Mouse (Mus musculus) hindbrain, embryonic 14.5 days (tissue): Measurements from ENCODE around the gene Mettl26. TPM values are rescaled to one million over a fixed set of nuclear protein-coding genes. Genes with fewer than 3 reads are reported as not detected.
A peak's percentile ranks its signal among the peaks of the same experiment; 100 is the strongest.

Experiments
- ATAC-seq: fragments of 200-750 bp; cut with Nextera tagmentation; 2 replicates; pipeline ENCODE4 v1.8.0; 2017; ENCODE audit warnings: moderate number of reproducible peaks, mild to moderate bottlenecking, moderate TSS enrichment, moderate library complexity; ENCODE audit not compliant: low FRiP score
- DNase-seq: peaks from one replicate; pipeline ENCODE4 v3.0.0-alpha.2; 2015; ENCODE audit warnings: low spot score
- H3K27ac ChIP-seq: fragments of 300-500 bp; sonication (generic); 2 replicates; pipeline ENCODE4 v1.5.1; 2014; ENCODE audit warnings: mild to moderate bottlenecking, moderate library complexity
- H3K27me3 ChIP-seq: fragments of 300-500 bp; sonication (generic); 2 replicates; pipeline ENCODE4 v1.6.1; 2014; ENCODE audit warnings: mild to moderate bottlenecking, low read length, mixed read lengths; ENCODE audit not compliant: control insufficient read depth, insufficient read depth
- H3K36me3 ChIP-seq: fragments of 300-500 bp; sonication (generic); replicated peaks from 2 replicates; pipeline ENCODE4 v1.6.1; 2014; ENCODE audit not compliant: control insufficient read depth, insufficient read depth
- H3K4me1 ChIP-seq: fragments of 300-500 bp; sonication (generic); replicated peaks from 2 replicates; pipeline ENCODE4 v1.6.1; 2014; ENCODE audit warnings: antibody characterized with exemption, low read length, mixed read lengths; ENCODE audit not compliant: control insufficient read depth, insufficient read depth
- H3K4me2 ChIP-seq: fragments of 300-500 bp; sonication (generic); replicated peaks from 2 replicates; pipeline ENCODE4 v1.6.1; 2014; ENCODE audit warnings: mild to moderate bottlenecking, moderate library complexity
- H3K4me3 ChIP-seq: fragments of 300-500 bp; sonication (generic); replicated peaks from 2 replicates; pipeline ENCODE4 v1.5.1; 2014; ENCODE audit warnings: mild to moderate bottlenecking, low read length
- H3K9ac ChIP-seq: fragments of 300-500 bp; sonication (generic); 2 replicates; pipeline ENCODE4 v1.6.1; 2014
- H3K9me3 ChIP-seq: fragments of 300-500 bp; sonication (generic); 2 replicates; pipeline ENCODE4 v1.6.1; 2016; ENCODE audit warnings: low read length; ENCODE audit not compliant: control insufficient read depth
- WGBS: fragments of 180-500 bp; shearing (Covaris S2); extraction: QIAGEN DNeasy Blood & Tissue Kit; methylation state at CpG from one replicate; pipeline ENCODE4 v1.1.7; 2014; 5-methylcytosine and 5-hydroxymethylcytosine counted together
- polyA plus RNA-seq: library from polyadenylated mRNA; unstranded; fragments of >200 nt; fragmentation: Nextera tagmentation; extraction: Ambion mirVana; gene quantifications from 2 replicates; pipeline ENCODE4 v1.2.1, GENCODE M21; 2014

The Mettl26 gene
- polyA plus RNA-seq, 1 experiment from 2014 or later = 67.3 TPM

GRCm38 (mm10) chr17:25879750-25880149 lies 4.9 kb downstream of the Mettl26 start:
- ATAC-seq (no peak), DNase-seq (no peak)
- no peaks in the 10 kb centered on the region for H3K27me3 ChIP-seq
- 60% methylated on average over 8 of the region's 8 CpGs for whole genome bisulfite sequencing
- H3K4me3 ChIP-seq = no peak overlapping the region
- no peaks in the 10 kb centered on the region for H3K9me3 ChIP-seq
- H3K4me2 ChIP-seq = no peak overlapping the region
- H3K4me1 ChIP-seq = peaks cover 24% of the 10 kb centered on the region
- peaks cover 45% of the 10 kb centered on the region for H3K36me3 ChIP-seq
- H3K27ac ChIP-seq = no peak overlapping the region
- no peak overlapping the region for H3K9ac ChIP-seq

DNA sequence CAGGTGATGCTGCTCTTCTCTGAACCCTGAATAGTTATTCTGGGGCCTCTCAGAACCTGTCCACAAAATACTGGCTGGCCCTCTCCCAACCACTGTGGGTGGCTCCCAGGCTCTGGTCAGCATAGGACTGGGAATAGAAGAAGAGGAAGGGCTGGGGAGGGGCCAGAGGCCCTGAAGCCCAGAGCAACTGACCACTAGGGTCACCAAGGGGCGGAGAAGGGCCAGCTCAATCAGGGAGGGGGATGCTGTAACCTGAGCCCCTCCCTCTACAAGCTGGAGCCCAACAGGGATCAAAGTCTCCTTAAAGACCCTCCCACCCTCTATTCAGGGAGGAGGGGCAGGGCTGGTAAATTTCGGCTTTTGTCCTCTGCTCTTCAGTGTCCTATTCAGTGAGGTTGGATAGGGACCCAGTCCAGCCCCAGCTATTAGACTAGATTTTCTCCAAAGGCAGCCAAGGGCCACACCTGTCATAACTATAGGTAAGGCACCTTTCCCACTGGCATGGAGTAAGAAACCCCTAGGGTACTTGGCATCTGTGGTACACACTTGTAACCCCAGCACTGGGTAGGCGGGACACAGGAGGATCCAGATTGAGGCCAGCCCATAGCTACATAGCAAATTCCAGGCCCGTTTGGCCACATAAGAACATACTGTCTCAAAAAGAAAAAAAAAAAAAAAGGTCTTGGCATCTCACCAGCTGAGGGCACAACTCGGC lies 5.5 kb downstream of the Mettl26 start, which contains the start of gene Wfikkn1:
Gene Wfikkn1, minus strand, starts transcription at position 663 of the 715 bp plus-strand sequence.
- Histone ChIP-seq H3K4me3 (no peak within 1 kb of the TSS), H3K4me2 (no peak within 1 kb of the TSS), H3K27ac (0 out of 2 replicates have a peak within 1 kb of the TSS, but pooled peaks have one; percentile 54), H3K9me3 (no peaks in the 10 kb centered on the region), H3K4me1 (peaks cover 24% of the 10 kb centered on the region), H3K27me3 (no peaks in the 10 kb centered on the region), H3K36me3 (peaks cover 51% of the 10 kb centered on the region), H3K9ac (peak within 1 kb of the TSS; percentile 12)
- ATAC-seq = no peak
- DNase-seq = no peak
- 16% methylated on average over 5 of the region's 5 CpGs for whole genome bisulfite sequencing

- ATAC-seq = no peak
- Histone ChIP-seq H3K4me3 (no peak overlapping the region), H3K4me1 (peaks cover 22% of the 10 kb centered on the region), H3K9me3 (no peaks in the 10 kb centered on the region), H3K27ac (0 out of 2 replicates have a peak overlapping the region, but pooled peaks have one; percentile 54), H3K36me3 (peaks cover 51% of the 10 kb centered on the region), H3K9ac (peak overlapping the region; percentile 12), H3K4me2 (no peak overlapping the region), H3K27me3 (no peaks in the 10 kb centered on the region)
- DNase-seq = no peak
- WGBS = 7% methylated on average over 5 of the region's 5 CpGs
Measured at GRCm38 (mm10) chr17:25880913-25881641, 6.2 kb downstream of the Mettl26 start.

DNA sequence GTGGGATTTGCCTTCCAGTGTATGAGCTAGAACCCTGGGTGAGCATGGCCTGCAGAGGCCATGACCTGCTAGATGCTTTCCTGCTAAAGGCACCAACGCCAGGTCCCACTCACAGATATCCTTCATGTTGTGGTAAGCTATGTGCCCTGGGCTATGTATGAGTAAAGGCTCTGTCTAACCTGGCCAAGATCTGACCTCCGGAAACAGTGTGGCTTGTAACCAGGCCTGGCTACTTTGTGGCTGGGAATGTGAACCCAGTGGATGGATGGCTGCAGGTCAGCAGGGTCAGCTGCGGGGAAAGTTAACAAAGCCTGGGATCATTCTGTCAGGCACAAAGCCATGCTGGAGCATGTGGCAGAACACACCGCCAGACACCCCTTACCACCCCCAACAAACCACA lies 6.8 kb downstream of the Mettl26 start:
- DNase-seq = no peak
- no peaks in the 10 kb centered on the region for H3K9me3 ChIP-seq
- no peak overlapping the region for H3K9ac ChIP-seq
- no peak overlapping the region for H3K4me3 ChIP-seq
- ATAC-seq = no peak
- no peak overlapping the region for H3K4me2 ChIP-seq
- peaks cover 16% of the 10 kb centered on the region for H3K4me1 ChIP-seq
- H3K27ac ChIP-seq = 0 out of 2 replicates have a peak overlapping the region, but pooled peaks have one; percentile 54
- 10% methylated on average over 4 of the region's 4 CpGs for WGBS
- H3K27me3 ChIP-seq = no peaks in the 10 kb centered on the region
- H3K36me3 ChIP-seq = peaks cover 51% of the 10 kb centered on the region

GRCm38 (mm10) chr17:25882306-25882705 lies 7.4 kb downstream of the Mettl26 start:
- Histone ChIP-seq H3K4me1 (peaks cover 11% of the 10 kb centered on the region), H3K36me3 (peaks cover 52% of the 10 kb centered on the region), H3K27ac (no peak overlapping the region), H3K9me3 (no peaks in the 10 kb centered on the region), H3K4me2 (no peak overlapping the region), H3K9ac (no peak overlapping the region), H3K4me3 (no peak overlapping the region), H3K27me3 (no peaks in the 10 kb centered on the region)
- no peak for ATAC-seq
- DNase-seq = no peak
- 27% methylated on average over 5 of the region's 5 CpGs for WGBS

- ATAC-seq = no peak
- H3K4me1 ChIP-seq = peaks cover 11% of the 10 kb centered on the region
- H3K4me2 ChIP-seq = no peak overlapping the region
- peaks cover 54% of the 10 kb centered on the region for H3K36me3 ChIP-seq
- WGBS = 76% methylated on average over 8 of the region's 8 CpGs
- no peak overlapping the region for H3K27ac ChIP-seq
- H3K9me3 ChIP-seq = no peaks in the 10 kb centered on the region
- no peak overlapping the region for H3K4me3 ChIP-seq
- H3K9ac ChIP-seq = no peak overlapping the region
- no peak for DNase-seq
- H3K27me3 ChIP-seq = no peaks in the 10 kb centered on the region
Measured at GRCm38 (mm10) chr17:25883268-25883667, 8.4 kb downstream of the Mettl26 start.

DNA sequence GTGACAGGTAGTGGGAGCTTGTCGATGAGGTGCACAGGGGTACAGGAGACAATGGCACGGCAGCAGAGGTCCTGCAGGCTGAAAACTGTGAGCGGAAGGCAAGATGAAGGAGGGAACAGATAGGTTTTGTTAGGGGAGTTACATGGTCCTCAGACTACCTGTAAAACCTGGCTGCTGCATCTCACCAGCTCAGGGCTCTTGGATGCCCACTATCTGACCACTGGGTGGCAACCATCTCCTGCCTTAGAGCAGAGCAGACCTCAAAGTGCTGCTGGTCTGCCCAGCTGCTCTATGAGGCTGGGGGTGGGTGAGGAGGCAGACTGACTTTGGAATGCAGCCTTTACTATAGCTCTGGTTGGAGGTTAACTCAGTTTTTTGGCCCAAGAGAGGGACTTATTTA lies 8.9 kb downstream of the Mettl26 start:
- Histone ChIP-seq H3K27me3 (no peaks in the 10 kb centered on the region), H3K27ac (no peak overlapping the region), H3K36me3 (peaks cover 54% of the 10 kb centered on the region), H3K9ac (no peak overlapping the region), H3K9me3 (no peaks in the 10 kb centered on the region), H3K4me2 (no peak overlapping the region), H3K4me1 (peaks cover 11% of the 10 kb centered on the region), H3K4me3 (no peak overlapping the region)
- DNase-seq = no peak
- WGBS = 98% methylated on average over 3 of the region's 3 CpGs
- ATAC-seq = no peak

GRCm38 (mm10) chr17:25885636-25886035 lies 10.8 kb downstream of the Mettl26 start:
- ATAC-seq (no peak), DNase-seq (no peak)
- WGBS = 60% methylated on average over 4 of the region's 4 CpGs
- Histone ChIP-seq H3K27ac (no peak overlapping the region), H3K4me3 (no peak overlapping the region), H3K27me3 (no peaks in the 10 kb centered on the region), H3K4me1 (peaks cover 6% of the 10 kb centered on the region; the same call in 1 of the 2 replicates), H3K9ac (no peak overlapping the region), H3K9me3 (no peaks in the 10 kb centered on the region), H3K4me2 (no peak overlapping the region), H3K36me3 (peaks cover 65% of the 10 kb centered on the region)

- Histone ChIP-seq H3K27ac (no peak overlapping the region), H3K36me3 (peaks cover 61% of the 10 kb centered on the region), H3K9me3 (no peaks in the 10 kb centered on the region), H3K4me3 (no peak overlapping the region), H3K27me3 (no peaks in the 10 kb centered on the region), H3K4me1 (no peaks in the 10 kb centered on the region), H3K9ac (no peak overlapping the region), H3K4me2 (no peak overlapping the region)
- ATAC-seq (no peak), DNase-seq (no peak)
Measured at GRCm38 (mm10) chr17:25886806-25887205, 11.9 kb downstream of the Mettl26 start.
